Mouse (Mus musculus): ENCODE results near the gene Soat2.

GRCm38 (mm10) chr15:102160415-102161060 is 10.2 kb downstream of the Soat2 start:
- TF ChIP-seq CTCF (IDR thresholded peaks at IDR 0.05): no peak
- TF ChIP-seq EP300 (IDR thresholded peaks at IDR 0.05): no peak
